Mouse (Mus musculus) CH12.LX (cell line): ENCODE measurements around the gene Hmga2. TPM values are rescaled to one million over a fixed set of nuclear protein-coding genes. Genes with fewer than 3 reads are reported as not detected.

Source experiments
- DNase-seq: peaks from one replicate; pipeline ENCODE4 v3.0.0-alpha.2; 2013; ENCODE audit errors: extremely low read depth
- H3K27ac ChIP-seq: 2 replicates; pipeline ENCODE4 v1.5.1; 2012; ENCODE audit warnings: low read depth, mild to moderate bottlenecking, control low read depth, moderate library complexity; ENCODE audit not compliant: insufficient read depth
- H3K27me3 ChIP-seq: replicated peaks from 2 replicates; pipeline ENCODE3; 2012; ENCODE audit warnings: inconsistent platforms
- H3K36me3 ChIP-seq, 2 experiments: replicated peaks in 1 of 2; 2 replicates each; pipeline versions ENCODE3 to v1.6.1; 2012; ENCODE audit warnings: inconsistent platforms in 1 of 2, low read length in 1 of 2, mild to moderate bottlenecking in 1 of 2, mixed read lengths in 1 of 2, moderate library complexity in 1 of 2; ENCODE audit not compliant: control insufficient read depth in 1 of 2, insufficient read depth in 1 of 2
- H3K4me1 ChIP-seq, 2 experiments: 2 replicates each; pipeline ENCODE4 v1.6.1; 2012; ENCODE audit warnings: inconsistent platforms in 1 of 2, moderate library complexity in 1 of 2; ENCODE audit not compliant: insufficient read depth in 2 of 2, control insufficient read depth in 1 of 2
- H3K4me2 ChIP-seq: 2 replicates; pipeline ENCODE4 v1.6.1; 2012; ENCODE audit warnings: low read depth, mild to moderate bottlenecking, control low read depth; ENCODE audit not compliant: poor library complexity, insufficient read depth, severe bottlenecking
- H3K4me3 ChIP-seq, 3 experiments: fragments of 150-350 bp in 1 of 3; sonication (generic) in 1 of 3; replicated peaks in 1 of 3; 2 replicates each; pipeline versions ENCODE3 to v1.5.1; 2011 to 2012; ENCODE audit warnings: low read depth in 2 of 3, low read length in 2 of 3, mild to moderate bottlenecking in 2 of 3, moderate library complexity in 2 of 3, control low read depth in 1 of 3, improper control_type of control experiment in 1 of 3, inconsistent platforms in 1 of 3, mixed read lengths in 1 of 3; ENCODE audit not compliant: poor library complexity in 1 of 3
- H3K79me2 ChIP-seq: replicated peaks from 2 replicates; pipeline ENCODE4 v1.6.1; 2012; ENCODE audit warnings: mild to moderate bottlenecking, moderate library complexity; ENCODE audit not compliant: control insufficient read depth, poor library complexity, insufficient read depth, severe bottlenecking; ENCODE audit errors: extremely low read depth
- H3K9ac ChIP-seq: 2 replicates; pipeline ENCODE4 v1.6.1; 2012; ENCODE audit warnings: low read depth, mild to moderate bottlenecking, control low read depth, moderate library complexity; ENCODE audit not compliant: insufficient read depth
- H3K9me3 ChIP-seq: replicated peaks from 2 replicates; pipeline ENCODE3; 2012; ENCODE audit warnings: low read length, inconsistent platforms, mixed read lengths
- CHD1 ChIP-seq: IDR thresholded peaks from 2 replicates; pipeline ENCODE4 v1.6.1; 2012; ENCODE audit warnings: low read depth, low read length, improper control_type of control experiment, inconsistent platforms
- CHD2 ChIP-seq: IDR thresholded peaks from 2 replicates; pipeline ENCODE4 v1.6.1; 2011; ENCODE audit warnings: low read length, improper control_type of control experiment
- CTCF ChIP-seq, 2 experiments: IDR thresholded peaks in 1 of 2; conservative IDR thresholded peaks in 1 of 2; 2 replicates each; pipeline ENCODE4 v1.5.1; 2011 to 2012; ENCODE audit warnings: low read depth in 2 of 2, low read length in 2 of 2, improper control_type of control experiment in 1 of 2, inconsistent platforms in 1 of 2, mild to moderate bottlenecking in 1 of 2, moderate library complexity in 1 of 2
- E2F4 ChIP-seq: IDR thresholded peaks from 2 replicates; pipeline ENCODE4 v1.6.1; 2011; ENCODE audit warnings: low read depth, low read length, improper control_type of control experiment; ENCODE audit not compliant: insufficient replicate concordance
- ELF1 ChIP-seq: IDR thresholded peaks from 2 replicates; pipeline ENCODE4 v1.6.1; 2014; ENCODE audit warnings: low read depth, mild to moderate bottlenecking, inconsistent platforms, low read length, improper control_type of control experiment
- EP300 ChIP-seq: IDR thresholded peaks from 2 replicates; pipeline ENCODE4 v1.6.1; 2011; ENCODE audit warnings: low read length, improper control_type of control experiment
- ETS1 ChIP-seq: conservative IDR thresholded peaks from 2 replicates; pipeline ENCODE4 v1.6.1; 2012; ENCODE audit warnings: low read depth, mild to moderate bottlenecking, inconsistent platforms, low read length, improper control_type of control experiment, moderate library complexity
- GABPA ChIP-seq: IDR thresholded peaks from 2 replicates; pipeline ENCODE4 v1.6.1; 2012; ENCODE audit warnings: low read depth, low read length, improper control_type of control experiment, inconsistent platforms; ENCODE audit not compliant: insufficient replicate concordance
- HCFC1 ChIP-seq: IDR thresholded peaks from 2 replicates; pipeline ENCODE4 v1.6.1; 2012; ENCODE audit warnings: low read depth, mild to moderate bottlenecking, inconsistent platforms, low read length, improper control_type of control experiment
- JUN ChIP-seq: IDR thresholded peaks from 2 replicates; pipeline ENCODE4 v1.6.1; 2011; ENCODE audit warnings: low read depth, mild to moderate bottlenecking, low read length, improper control_type of control experiment, moderate library complexity; ENCODE audit not compliant: insufficient read depth
- KAT2A ChIP-seq: IDR thresholded peaks from 2 replicates; pipeline ENCODE4 v1.6.1; 2012; ENCODE audit warnings: low read length, improper control_type of control experiment, inconsistent platforms; ENCODE audit not compliant: insufficient replicate concordance
- MAFK ChIP-seq: IDR thresholded peaks from 2 replicates; pipeline ENCODE4 v1.6.1; 2011; ENCODE audit warnings: low read length, improper control_type of control experiment; ENCODE audit not compliant: insufficient replicate concordance
- MEF2A ChIP-seq: IDR thresholded peaks from 2 replicates; pipeline ENCODE4 v1.6.1; 2014; ENCODE audit warnings: low read depth, mild to moderate bottlenecking, inconsistent platforms, low read length, improper control_type of control experiment, borderline replicate concordance
- MYC ChIP-seq: IDR thresholded peaks from 2 replicates; pipeline ENCODE4 v1.6.1; 2011; ENCODE audit warnings: low read depth, mild to moderate bottlenecking, improper control_type of control experiment, low read length
- NRF1 ChIP-seq: IDR thresholded peaks from 2 replicates; pipeline ENCODE4 v1.6.1; 2014; ENCODE audit warnings: low read depth, mild to moderate bottlenecking, inconsistent platforms, low read length, improper control_type of control experiment, moderate library complexity
- PAX5 ChIP-seq: IDR thresholded peaks from 2 replicates; pipeline ENCODE4 v1.6.1; 2012; ENCODE audit warnings: low read length, inconsistent platforms, mixed read lengths
- POLR2A ChIP-seq: IDR thresholded peaks from 2 replicates; pipeline ENCODE4 v1.6.1; 2011; ENCODE audit warnings: low read depth, mild to moderate bottlenecking, improper control_type of control experiment, low read length
- RAD21 ChIP-seq: IDR thresholded peaks from 2 replicates; pipeline ENCODE4 v1.6.1; 2011; ENCODE audit warnings: low read depth, mild to moderate bottlenecking, low read length, improper control_type of control experiment, moderate library complexity
- RCOR1 ChIP-seq: conservative IDR thresholded peaks from 2 replicates; pipeline ENCODE4 v1.6.1; 2012; ENCODE audit warnings: low read depth, mild to moderate bottlenecking, inconsistent platforms, low read length, improper control_type of control experiment
- TBP ChIP-seq: conservative IDR thresholded peaks from 2 replicates; pipeline ENCODE4 v1.6.1; 2011; ENCODE audit warnings: low read depth, low read length, improper control_type of control experiment
- TCF12 ChIP-seq: IDR thresholded peaks from 2 replicates; pipeline ENCODE4 v1.6.1; 2014; ENCODE audit warnings: low read depth, mild to moderate bottlenecking, inconsistent platforms, low read length, improper control_type of control experiment
- USF1 ChIP-seq: IDR thresholded peaks from 2 replicates; pipeline ENCODE4 v1.6.1; 2014; ENCODE audit warnings: low read depth, mild to moderate bottlenecking, inconsistent platforms, low read length, improper control_type of control experiment
- USF2 ChIP-seq: conservative IDR thresholded peaks from 2 replicates; pipeline ENCODE4 v1.6.1; 2011; ENCODE audit warnings: low read depth, low read length, improper control_type of control experiment
- ZKSCAN1 ChIP-seq: IDR thresholded peaks from 2 replicates; pipeline ENCODE4 v1.6.1; 2012; ENCODE audit warnings: low read depth, inconsistent platforms, low read length, improper control_type of control experiment, borderline replicate concordance
- ZMIZ1 ChIP-seq: IDR thresholded peaks from 2 replicates; pipeline ENCODE4 v1.6.1; 2012; ENCODE audit warnings: low read depth, mild to moderate bottlenecking, inconsistent platforms, low read length, improper control_type of control experiment
- ZNF384 ChIP-seq: IDR thresholded peaks from 2 replicates; pipeline ENCODE4 v1.6.1; 2012; ENCODE audit warnings: low read depth, low read length, improper control_type of control experiment, inconsistent platforms
- dilution Hi-C: fragments of 300-500 bp; cut with MboI; formaldehyde crosslinking; loops from 2 replicates; pipeline ENCODE4 v1.14.3; 2020; ENCODE audit warnings: low sequenced_read_pairs; ENCODE audit not compliant: extremely low pct_unique_long_range_greater_than_20kb, extremely low pct_ligation_motif_present
- in situ Hi-C: fragments of 300-500 bp; cut with MboI; formaldehyde crosslinking; loops from 3 replicates; pipeline ENCODE4 v1.14.3; 2019; ENCODE audit warnings: low sequenced_read_pairs, low pct_ligation_motif_present, low pct_unique_long_range_greater_than_20kb, mixed read lengths
- polyA plus RNA-seq: library from polyadenylated mRNA; unstranded; fragments of >175 nt; gene quantifications from 2 replicates; pipeline ENCODE4 v1.2.1, GENCODE M21; 2012; ENCODE audit warnings: low read depth; ENCODE audit not compliant: insufficient read length
- total RNA-seq, 2 experiments: library from RNA; depleted of rRNA; stranded (reverse); fragments of 300-350 nt in 1 of 2; fragments of >200 nt in 1 of 2; gene quantifications; 2 replicates each; pipeline ENCODE4 v1.2.3; 2012 to 2014

The Hmga2 gene
- total and polyA plus RNA-seq, 3 experiments, result not detected

GRCm38 (mm10) chr10:120465121-120465520 is 11.1 kb downstream of the Hmga2 start:
- Histone ChIP-seq H3K36me3 (no peaks in the 10 kb centered on the region), H3K27ac (no peak overlapping the region), H3K4me2 (no peak overlapping the region), H3K27me3 (no peaks in the 10 kb centered on the region), H3K9ac (no peak overlapping the region), H3K4me3 (no peak overlapping the region), H3K9me3 (peaks cover 50% of the 10 kb centered on the region), H3K79me2 (no peaks in the 10 kb centered on the region), H3K4me1 (no peaks in the 10 kb centered on the region)
- TF ChIP-seq CHD2 (no peak), EP300 (no peak), MYC (no peak), RCOR1 (no peak), TBP (no peak), JUN (no peak), HCFC1 (no peak), USF1 (no peak), ZNF384 (no peak), ETS1 (no peak), ELF1 (no peak)
- dilution Hi-C loops (no loop called here), in situ Hi-C loops (no loop called here)
- DNase-seq, result no peak

GRCm38 (mm10) chr10:120461769-120462168 is 14.5 kb downstream of the Hmga2 start:
- H3K79me2 ChIP-seq, result no peaks in the 10 kb centered on the region
- H3K4me3 ChIP-seq, result no peak overlapping the region
- no peak for TF ChIP-seq RAD21
- TF ChIP-seq GABPA, result no peak
- TF ChIP-seq ZNF384, result no peak
- no peak for TF ChIP-seq MEF2A
- TF ChIP-seq RCOR1, result no peak
- no peak for TF ChIP-seq NRF1
- TF ChIP-seq E2F4, result no peak
- TF ChIP-seq TCF12, result no peak
- TF ChIP-seq USF2, result no peak
- TF ChIP-seq USF1, result no peak
- no peak for TF ChIP-seq POLR2A
- TF ChIP-seq CHD1, result no peak
- no peak for TF ChIP-seq CHD2
- no peak for TF ChIP-seq CTCF (conservative IDR thresholded peaks at IDR 0.05 in 1 of 2, IDR thresholded peaks at IDR 0.05 in 1 of 2; ENCODE audit: low read depth in 2 of 2, low read length in 2 of 2)
- no peak for TF ChIP-seq MAFK
- TF ChIP-seq KAT2A, result no peak
- TF ChIP-seq ETS1, result no peak
- TF ChIP-seq ZKSCAN1, result no peak
- TF ChIP-seq ZMIZ1, result no peak
- no peak for TF ChIP-seq PAX5
- H3K9me3 ChIP-seq, result peaks cover 54% of the 10 kb centered on the region
- no peaks in the 10 kb centered on the region for H3K4me1 ChIP-seq
- H3K27me3 ChIP-seq, result no peaks in the 10 kb centered on the region
- no peak overlapping the region for H3K4me2 ChIP-seq
- in situ Hi-C loops, result no loop called here
- dilution Hi-C loops, result no loop called here
- no peak overlapping the region for H3K27ac ChIP-seq
- H3K36me3 ChIP-seq, result no peaks in the 10 kb centered on the region
- H3K9ac ChIP-seq, result no peak overlapping the region
- no peak for DNase-seq
